Mouse (Mus musculus) CD4-positive, CD25-positive, alpha-beta regulatory T cell, adult 9 weeks (primary cell): ENCODE data around the gene Brinp2. TPM values are rescaled to one million over a fixed set of nuclear protein-coding genes. Genes with fewer than 3 reads are reported as not detected.

Experiments
- polyA plus RNA-seq: library from polyadenylated mRNA; unstranded; fragments of 100-300 nt; shearing (Covaris generic); gene quantifications from one replicate; pipeline ENCODE4 v1.2.1, GENCODE M21; 2017

Brinp2 gene
- not detected for polyA plus RNA-seq

DNA sequence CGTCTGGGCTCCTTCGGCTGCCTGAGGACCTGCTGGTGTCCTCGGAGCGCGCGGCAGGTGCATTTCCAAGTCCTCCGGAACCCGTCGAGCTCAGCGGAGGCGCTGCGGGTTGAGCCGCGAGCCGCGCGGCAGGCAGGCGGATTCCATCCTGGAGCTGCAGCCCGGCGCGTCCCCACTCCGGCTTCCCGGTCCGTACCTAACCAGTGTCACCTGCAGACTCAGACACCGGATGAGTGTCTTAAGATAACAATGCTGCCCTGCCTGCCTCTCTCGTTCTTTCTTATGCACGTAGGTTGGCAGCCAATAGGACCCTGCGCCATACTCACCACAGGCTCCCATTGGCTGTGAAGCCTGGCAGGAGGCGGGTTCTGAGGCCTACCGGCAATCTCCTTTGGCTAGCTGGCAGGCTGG is at the start of gene Brinp2:
Gene Brinp2, minus strand, starts transcription at position 276 of the 411 bp plus-strand sequence.

DNA sequence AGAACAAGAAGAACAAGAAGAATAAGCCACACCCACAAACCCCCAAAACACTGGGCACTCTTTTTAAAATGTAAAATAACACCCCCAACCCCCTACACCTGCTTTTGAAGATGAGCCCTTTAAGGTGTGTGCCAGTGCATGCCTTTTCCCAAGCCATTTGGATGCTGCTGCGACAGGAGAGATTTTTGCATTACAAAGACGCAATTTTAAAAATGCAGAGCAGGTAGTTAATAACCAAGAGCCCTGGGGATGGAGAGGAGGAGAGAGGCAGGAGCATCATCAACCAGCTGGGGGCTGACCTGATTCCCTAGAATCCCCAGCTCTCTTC is 5.8 kb upstream of the Brinp2 start, which contains the start of gene Astn1:
Gene Astn1, plus strand, starts transcription at position 310 of the 328 bp plus-strand sequence.

Other genes with a start within 250 kb of the Brinp2 start
- not detected for gene Astn1, start 5.9 kb upstream of the Brinp2 start, polyA plus RNA-seq